Mouse (Mus musculus): ENCODE results near the gene Usp22. TPM values are rescaled to one million over a fixed set of nuclear protein-coding genes. Genes with fewer than 3 reads are reported as not detected.
"Not testable (repeated sequence)": the region's sequence is repeated elsewhere in the genome, so short reads cannot be mapped to it uniquely, and the experiment has no call there.

The Usp22 gene
- total RNA-seq, 1 experiment from 2014 or later: 97.9 TPM

DNA sequence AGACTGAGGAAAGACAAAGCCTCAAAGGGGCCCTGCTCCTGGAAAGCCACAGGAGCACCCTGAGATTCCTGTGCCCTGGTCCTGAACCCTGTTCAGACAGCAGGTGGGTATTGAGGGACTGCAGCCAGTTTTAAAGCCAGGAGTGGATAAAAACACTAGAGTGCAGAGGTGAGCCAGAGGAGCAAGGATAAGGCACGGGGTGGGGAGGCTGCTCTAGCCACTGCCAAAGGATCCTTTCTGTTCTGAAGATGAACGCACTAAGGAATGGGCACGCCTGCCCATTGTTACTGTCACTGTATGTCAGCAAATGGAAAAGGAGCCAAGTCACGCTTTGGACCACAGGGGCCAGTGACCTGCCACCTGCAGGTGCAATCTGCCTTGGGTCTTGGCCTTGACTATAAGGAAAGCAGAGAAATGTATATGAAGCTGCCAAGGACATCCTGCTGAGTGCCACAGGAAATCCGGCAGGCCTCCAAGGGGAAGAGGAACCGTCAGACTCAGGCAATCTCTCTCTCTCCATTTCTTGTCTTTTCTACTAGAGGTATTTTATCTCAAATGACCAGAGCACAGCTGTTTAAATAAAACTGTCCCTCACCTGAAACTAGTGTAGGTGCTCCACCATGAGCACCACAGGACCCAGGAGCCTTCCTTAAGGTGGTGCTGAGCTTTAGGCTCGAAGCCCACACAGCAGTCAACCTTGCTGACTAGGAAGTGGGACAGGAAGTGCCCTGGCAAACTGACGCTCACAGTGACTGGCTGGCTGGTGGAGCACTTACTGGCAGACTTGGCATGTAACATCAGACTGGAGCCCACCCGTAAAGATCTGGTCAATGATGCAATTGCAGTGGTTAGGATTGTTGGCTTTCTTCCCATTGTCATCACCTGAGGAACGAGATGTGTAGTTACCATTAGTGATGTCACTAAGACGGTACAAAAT lies 14.8 kb downstream of the Usp22 start:
- ATAC-seq (replicated peaks in 1 of 2; ENCODE audit: insufficient read depth in 1 of 2, low FRiP score in 2 of 2, low TSS enrichment in 1 of 2, low read depth in 1 of 2, poor library complexity in 2 of 2, severe bottlenecking in 2 of 2): peak; percentile 68 to 84

DNA sequence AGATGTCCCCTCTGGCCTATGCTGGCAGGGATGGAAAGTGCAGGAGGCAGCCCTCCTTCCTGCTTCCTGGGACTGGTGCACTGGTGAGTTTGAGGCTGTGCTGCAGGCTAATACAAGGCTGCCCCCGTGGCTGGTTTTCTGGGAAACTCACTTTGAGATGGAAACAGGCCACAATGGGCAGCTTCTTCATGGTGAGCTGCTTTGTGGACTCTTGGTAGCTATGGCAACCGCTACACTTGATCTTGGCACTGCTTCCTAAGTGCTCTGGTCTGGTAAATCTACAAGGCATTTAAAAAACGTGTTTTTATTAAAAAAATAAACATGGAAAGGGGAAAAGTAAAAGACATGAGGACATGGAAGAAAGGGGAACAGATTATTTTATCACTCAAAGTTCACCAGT lies 16.7 kb downstream of the Usp22 start:
- ATAC-seq (replicated peaks in 1 of 2; ENCODE audit: insufficient read depth in 1 of 2, low FRiP score in 2 of 2, low TSS enrichment in 1 of 2, low read depth in 1 of 2, poor library complexity in 2 of 2, severe bottlenecking in 2 of 2): no peak

DNA sequence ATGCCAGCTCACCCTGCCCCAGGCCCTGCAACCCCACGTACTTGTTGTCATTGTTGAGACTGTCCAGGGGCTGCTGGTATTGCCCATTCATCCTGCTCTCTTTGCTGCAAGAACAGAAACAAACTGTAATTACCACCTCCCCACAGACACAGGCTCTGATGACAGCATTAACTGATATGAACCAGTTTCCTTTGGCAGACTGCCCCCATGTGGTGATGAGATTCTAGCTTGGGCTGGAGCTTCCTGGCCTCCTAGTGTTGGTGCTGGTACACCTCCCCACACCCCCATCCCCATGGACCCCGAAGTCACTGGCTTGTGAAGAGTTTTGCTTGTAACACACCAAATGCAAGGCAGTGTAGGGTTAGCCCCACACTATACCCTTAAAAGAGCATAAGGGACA lies 19.1 kb downstream of the Usp22 start:
- ATAC-seq (replicated peaks in 1 of 2; ENCODE audit: insufficient read depth in 1 of 2, low FRiP score in 2 of 2, low TSS enrichment in 1 of 2, low read depth in 1 of 2, poor library complexity in 2 of 2, severe bottlenecking in 2 of 2): no peak

DNA sequence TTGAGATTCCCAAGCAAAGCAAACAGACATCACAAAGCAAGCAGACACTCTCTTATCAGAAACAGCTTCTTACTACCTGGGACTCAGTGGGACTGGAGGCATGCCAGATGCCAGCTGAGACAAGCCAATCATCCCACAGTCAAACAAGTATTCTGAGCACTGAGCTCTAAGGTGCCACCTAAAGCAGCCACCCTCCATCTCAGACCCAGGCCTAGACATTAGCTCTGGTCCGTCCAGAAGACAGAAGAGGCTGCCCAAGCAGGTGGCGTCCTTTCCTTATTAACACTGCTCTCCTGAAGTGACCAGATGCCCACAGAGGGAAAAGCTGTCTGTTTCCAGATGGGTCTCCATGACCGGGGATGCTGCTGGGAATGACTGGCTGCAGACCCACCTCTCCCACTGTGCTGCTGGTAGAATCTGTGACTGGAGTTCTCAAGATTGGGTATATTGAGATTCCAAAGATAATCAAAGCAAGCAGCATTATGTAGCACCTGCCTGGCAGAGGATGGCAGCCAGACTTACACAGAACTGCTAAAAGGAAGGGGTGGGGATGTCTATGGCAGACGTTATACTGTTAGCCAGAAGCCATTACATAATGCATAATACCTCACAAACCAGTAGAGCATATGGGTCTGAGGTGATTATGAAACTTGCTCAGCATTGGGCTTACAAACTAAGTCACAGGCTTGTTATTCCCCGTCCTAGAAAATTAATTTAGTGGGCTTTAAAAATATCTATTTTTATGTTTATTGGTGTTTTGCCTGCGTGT lies 24.4 kb downstream of the Usp22 start:
- no peak for ATAC-seq (replicated peaks in 1 of 2; ENCODE audit: insufficient read depth in 1 of 2, low FRiP score in 2 of 2, low TSS enrichment in 1 of 2, low read depth in 1 of 2, poor library complexity in 2 of 2, severe bottlenecking in 2 of 2)

DNA sequence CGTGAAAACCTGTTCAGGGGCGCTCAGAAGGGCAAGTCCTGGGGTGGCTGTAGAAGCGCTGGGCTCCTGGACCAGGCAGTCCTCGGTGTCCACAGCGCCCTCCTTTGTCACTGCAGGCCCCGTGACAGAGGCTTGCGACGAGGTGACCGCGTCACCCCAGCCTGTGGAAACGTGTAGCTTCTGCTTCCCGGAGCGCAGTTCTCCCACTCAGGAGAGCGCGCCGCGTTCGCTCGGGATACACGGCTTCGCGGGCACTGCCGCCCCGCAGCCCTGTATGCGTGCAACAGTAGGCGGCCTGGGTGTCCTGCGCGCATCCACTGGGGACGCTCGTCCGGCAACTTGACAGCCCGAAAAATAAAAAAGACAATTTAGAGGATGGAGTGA lies 27.6 kb downstream of the Usp22 start:
- ATAC-seq (replicated peaks in 1 of 2; ENCODE audit: insufficient read depth in 1 of 2, low FRiP score in 2 of 2, low TSS enrichment in 1 of 2, low read depth in 1 of 2, poor library complexity in 2 of 2, severe bottlenecking in 2 of 2): 0 out of 4 replicates have a peak, but pooled peaks of 1 of the 2 experiments have one; percentile 19

DNA sequence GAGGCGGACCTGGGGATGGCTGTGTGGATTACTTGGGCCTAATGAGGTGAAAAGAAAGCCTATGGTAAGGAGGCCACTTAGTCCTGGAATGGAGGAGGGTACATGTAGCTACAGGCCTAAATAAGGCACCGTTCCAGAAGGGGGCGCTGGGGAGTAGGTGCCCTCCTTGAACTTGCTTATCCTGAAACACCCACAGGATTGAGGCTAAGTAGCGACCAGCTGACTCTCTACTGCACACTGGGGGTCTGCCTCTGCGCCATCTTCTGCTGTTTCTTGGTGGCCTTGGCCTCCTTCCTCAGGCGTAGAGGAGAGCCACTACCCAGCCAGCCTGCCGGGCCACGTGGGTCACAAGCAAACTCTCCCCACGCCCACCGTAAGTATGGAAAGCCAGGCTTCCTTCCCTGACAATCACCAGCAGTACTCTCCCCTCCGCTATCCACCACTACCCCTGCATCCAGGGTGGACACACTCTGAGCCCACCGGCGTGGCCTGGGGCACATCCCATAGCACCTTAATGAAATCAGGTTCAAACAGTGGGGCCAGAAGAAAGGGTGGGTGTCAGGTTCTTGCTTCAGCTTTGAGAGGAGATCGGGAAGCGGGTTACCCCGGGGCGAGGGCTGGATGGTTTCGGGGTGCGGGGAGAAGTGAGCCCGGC lies 28.1 kb downstream of the Usp22 start:
- no peak for ATAC-seq (replicated peaks in 1 of 2; ENCODE audit: insufficient read depth in 1 of 2, low FRiP score in 2 of 2, low TSS enrichment in 1 of 2, low read depth in 1 of 2, poor library complexity in 2 of 2, severe bottlenecking in 2 of 2)

DNA sequence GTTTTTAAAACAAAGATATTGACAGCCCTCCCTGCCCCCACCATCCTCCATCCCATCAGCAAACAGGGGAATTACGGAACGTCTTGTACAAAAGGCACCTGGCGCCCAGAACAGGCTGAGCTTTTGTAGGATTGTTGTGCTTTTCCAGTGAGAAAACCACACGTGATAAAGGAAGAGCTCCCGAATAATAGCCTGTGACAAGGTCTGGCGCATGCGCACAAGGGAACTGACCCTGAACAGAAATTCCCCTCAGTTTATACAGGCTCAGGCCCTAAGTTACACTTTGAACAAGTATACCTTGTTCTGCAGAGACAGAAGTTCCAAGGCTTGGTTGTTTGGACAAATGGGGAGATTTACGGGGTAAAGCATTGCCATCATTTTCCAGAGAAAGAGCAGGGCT lies 29.3 kb downstream of the Usp22 start:
- ATAC-seq (replicated peaks in 1 of 2; ENCODE audit: insufficient read depth in 1 of 2, low FRiP score in 2 of 2, low TSS enrichment in 1 of 2, low read depth in 1 of 2, poor library complexity in 2 of 2, severe bottlenecking in 2 of 2): no peak

DNA sequence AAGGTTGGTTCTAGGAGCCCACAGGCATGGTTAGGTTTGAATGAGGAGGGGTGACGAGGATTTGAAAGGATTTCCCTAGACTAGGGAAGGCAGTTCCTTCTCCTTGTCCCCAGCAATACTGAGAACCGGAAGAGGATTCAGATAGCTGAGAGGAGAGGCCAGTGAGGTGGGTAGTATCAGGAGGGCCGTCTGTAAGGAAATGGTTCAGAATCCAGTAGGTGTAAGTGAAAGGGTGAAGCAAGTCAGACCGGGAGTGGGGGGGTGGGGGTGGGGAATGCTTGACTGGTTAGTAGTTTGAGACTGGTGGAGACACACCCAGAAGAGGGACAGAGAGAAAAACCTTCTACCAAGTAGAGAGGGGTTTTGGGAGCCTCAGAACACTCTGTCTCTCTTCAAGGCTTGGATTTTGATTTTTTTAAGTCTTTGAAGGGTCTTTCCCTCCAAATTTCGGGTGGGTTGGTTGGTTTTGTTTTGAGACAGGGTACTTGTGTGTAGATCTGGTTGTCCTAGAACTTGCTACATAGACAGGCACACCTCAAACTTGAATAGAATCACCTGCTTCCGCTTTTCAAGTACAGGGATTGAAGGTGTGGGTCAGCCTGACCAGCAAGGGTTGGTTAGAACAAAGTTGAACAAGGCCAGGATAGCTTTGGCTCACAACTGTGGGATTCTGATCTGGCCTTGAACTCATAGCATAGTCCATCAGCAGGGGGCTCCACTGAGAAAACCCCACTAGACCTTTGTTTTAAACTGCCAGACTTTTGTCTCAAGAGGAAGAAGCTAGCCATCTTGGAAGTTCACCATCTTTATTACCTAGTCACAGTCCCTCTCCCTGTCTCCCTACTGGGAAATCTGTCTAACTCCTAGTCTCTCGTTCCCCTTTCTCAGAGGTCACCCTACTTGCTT lies 31.0 kb downstream of the Usp22 start:
- ATAC-seq (replicated peaks in 1 of 2; ENCODE audit: insufficient read depth in 1 of 2, low FRiP score in 2 of 2, low TSS enrichment in 1 of 2, low read depth in 1 of 2, poor library complexity in 2 of 2, severe bottlenecking in 2 of 2): no peak

DNA sequence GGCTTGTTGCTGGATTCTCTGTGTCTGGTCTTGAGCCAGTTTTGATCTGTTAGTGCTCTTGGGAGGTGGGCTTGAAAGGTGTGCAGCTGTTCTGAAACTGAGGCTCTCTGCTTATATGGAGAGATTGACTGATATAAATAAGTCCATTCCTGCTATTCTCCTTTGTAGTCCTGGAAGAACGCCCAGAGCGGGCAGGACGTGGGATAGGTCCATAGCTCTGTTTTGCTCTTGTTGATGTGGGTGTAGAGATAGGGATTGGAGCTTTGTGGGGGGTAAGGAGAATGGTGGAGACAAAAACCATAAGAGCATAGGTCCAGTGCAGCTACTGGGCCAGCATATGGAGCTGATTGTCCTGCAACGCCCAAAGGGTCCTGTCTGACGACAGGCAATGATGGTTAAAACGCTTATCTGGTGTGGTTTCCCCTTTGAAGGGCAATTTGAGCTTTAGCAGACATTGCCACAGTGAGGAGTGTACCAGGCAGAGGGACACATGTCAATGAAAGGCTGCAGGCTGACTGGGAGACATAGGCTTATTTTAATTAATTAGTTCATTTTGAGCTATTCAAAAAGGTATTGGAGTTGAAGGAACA lies 31.8 kb downstream of the Usp22 start:
- no peak for ATAC-seq (replicated peaks in 1 of 2; ENCODE audit: insufficient read depth in 1 of 2, low FRiP score in 2 of 2, low TSS enrichment in 1 of 2, low read depth in 1 of 2, poor library complexity in 2 of 2, severe bottlenecking in 2 of 2)

DNA sequence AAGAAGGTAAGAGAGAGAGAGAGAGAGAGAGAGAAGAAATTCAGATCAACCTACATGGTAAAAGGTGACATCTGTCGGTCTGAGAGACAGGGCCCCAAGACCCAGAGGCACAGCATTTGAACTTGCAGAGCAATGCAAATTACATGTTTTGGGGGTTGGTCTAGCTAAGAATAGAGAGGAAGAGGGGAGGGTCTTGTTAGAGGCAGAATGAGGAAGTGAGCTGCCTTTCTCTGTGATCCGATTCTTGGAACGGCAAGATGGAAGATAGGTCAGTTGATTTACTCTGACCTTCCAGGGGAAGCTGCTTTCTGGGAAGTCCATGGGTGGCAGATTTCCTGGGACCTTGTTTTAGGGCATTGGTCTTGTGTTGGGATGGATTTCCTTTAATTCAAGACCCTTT lies 32.6 kb downstream of the Usp22 start:
- ATAC-seq (replicated peaks in 1 of 2; ENCODE audit: insufficient read depth in 1 of 2, low FRiP score in 2 of 2, low TSS enrichment in 1 of 2, low read depth in 1 of 2, poor library complexity in 2 of 2, severe bottlenecking in 2 of 2): peak; percentile 66 to 80

DNA sequence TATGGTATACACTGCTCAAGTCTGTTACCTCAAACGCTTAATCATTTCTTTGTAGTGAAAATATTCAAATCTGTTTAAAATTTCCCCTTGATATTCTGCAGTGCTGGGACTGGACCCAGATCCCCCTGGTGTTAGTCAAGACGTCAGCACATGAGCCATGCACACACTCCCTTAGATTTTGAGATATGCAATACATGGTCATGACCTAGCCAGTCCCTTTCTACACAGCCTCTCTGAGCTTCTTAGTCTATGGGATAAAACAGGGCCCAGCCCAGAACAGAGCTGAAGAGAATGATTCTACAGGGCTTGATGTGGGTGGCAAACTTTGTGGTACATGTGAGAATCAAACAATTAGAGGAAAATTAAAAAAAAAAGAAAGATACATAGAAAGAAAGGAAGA lies 33.2 kb downstream of the Usp22 start:
- ATAC-seq (replicated peaks in 1 of 2; ENCODE audit: insufficient read depth in 1 of 2, low FRiP score in 2 of 2, low TSS enrichment in 1 of 2, low read depth in 1 of 2, poor library complexity in 2 of 2, severe bottlenecking in 2 of 2): no peak

DNA sequence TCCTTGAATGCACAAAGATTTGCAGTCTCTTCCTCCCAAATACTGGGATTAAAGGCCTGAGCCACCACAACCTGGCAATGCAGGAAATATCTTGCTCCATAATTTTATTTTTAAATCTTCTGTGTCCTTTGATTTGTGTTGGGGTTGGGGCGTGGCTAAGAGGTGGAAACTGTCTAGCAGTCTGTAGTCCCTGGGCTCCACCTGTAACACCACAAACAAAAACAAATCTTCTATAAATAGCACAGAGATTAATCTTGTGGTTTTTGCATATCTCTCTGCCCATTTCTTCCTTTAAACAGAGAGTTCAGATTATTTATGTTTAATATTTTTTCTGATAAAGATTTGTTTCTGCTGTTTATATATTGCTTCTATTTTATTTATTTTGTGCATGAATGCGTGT lies 41.9 kb downstream of the Usp22 start:
- no peak for ATAC-seq (replicated peaks in 1 of 2; ENCODE audit: insufficient read depth in 1 of 2, low FRiP score in 2 of 2, low TSS enrichment in 1 of 2, low read depth in 1 of 2, poor library complexity in 2 of 2, severe bottlenecking in 2 of 2)

DNA sequence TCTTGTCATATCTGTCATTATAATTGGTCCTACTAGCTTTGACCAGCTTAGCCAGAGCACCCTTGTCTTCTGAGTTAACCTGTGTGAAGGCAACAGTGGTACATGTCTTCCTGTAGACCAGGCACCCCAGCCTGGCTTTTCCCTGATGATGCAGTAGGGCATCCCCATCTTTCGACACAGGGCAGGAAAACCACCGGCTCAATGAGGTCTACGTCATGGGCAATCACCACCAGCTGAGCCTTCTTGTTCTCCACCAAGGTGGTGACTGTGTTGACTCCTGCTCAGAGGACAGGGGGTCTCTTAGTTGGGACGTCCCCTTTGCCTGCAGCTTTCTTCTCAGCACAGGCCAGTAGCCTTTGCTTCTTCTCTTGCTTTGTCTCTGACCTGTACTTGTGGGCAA lies 44.2 kb downstream of the Usp22 start:
- not testable (repeated sequence) for ATAC-seq (replicated peaks in 1 of 2; ENCODE audit: insufficient read depth in 1 of 2, low FRiP score in 2 of 2, low TSS enrichment in 1 of 2, low read depth in 1 of 2, poor library complexity in 2 of 2, severe bottlenecking in 2 of 2)

DNA sequence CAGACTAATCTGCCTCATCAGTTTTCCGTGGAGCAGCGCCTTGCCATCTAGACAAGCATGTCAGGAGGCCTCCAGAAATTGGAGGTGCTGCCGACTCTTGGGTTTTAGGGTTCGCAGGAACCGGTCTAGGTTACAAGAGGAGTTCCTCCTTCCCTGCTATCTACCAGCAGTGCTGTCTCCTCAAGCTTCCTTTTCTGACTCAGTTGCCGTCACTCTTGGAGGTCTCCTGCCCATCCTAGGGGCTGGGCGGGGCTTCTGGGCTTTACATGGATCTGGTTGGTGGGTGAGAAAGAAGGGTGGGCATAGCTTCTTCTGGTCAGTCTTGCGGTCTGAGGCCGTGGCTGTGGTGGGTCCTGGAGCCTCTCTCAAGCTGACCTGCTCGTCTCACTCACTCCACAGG lies 45.5 kb downstream of the Usp22 start:
- ATAC-seq (replicated peaks in 1 of 2; ENCODE audit: insufficient read depth in 1 of 2, low FRiP score in 2 of 2, low TSS enrichment in 1 of 2, low read depth in 1 of 2, poor library complexity in 2 of 2, severe bottlenecking in 2 of 2): no peak

DNA sequence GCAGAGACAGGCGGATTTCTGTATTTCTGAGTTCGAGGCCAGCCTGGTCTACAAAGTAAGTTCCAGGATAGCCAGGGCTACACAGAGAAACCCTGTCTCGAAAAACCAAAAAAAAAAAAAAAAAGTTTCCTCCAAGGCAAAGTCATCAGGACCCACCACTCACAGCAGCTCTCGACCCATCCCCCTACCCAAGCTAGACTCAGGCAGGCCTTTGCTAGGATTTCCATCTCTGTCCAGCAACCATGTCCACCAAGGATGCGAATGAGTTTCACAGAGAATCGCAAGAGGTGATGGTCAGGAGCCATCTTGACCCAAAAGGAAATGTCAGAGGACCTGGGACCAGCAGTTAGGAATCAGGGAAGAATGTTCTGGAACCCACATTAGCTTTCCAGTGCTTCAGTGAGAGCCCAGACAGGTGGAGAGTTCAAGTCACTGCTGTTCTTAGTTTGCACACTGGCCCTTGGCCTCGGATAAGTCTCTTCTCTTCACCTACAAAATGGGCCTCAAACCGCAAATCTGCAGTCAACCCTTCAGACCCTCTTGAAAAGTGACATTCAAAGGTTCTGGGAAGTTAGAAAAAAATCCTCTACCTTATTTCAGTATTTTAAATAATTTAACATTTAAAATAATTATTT lies 47.3 kb downstream of the Usp22 start:
- ATAC-seq (replicated peaks in 1 of 2; ENCODE audit: insufficient read depth in 1 of 2, low FRiP score in 2 of 2, low TSS enrichment in 1 of 2, low read depth in 1 of 2, poor library complexity in 2 of 2, severe bottlenecking in 2 of 2): no peak

DNA sequence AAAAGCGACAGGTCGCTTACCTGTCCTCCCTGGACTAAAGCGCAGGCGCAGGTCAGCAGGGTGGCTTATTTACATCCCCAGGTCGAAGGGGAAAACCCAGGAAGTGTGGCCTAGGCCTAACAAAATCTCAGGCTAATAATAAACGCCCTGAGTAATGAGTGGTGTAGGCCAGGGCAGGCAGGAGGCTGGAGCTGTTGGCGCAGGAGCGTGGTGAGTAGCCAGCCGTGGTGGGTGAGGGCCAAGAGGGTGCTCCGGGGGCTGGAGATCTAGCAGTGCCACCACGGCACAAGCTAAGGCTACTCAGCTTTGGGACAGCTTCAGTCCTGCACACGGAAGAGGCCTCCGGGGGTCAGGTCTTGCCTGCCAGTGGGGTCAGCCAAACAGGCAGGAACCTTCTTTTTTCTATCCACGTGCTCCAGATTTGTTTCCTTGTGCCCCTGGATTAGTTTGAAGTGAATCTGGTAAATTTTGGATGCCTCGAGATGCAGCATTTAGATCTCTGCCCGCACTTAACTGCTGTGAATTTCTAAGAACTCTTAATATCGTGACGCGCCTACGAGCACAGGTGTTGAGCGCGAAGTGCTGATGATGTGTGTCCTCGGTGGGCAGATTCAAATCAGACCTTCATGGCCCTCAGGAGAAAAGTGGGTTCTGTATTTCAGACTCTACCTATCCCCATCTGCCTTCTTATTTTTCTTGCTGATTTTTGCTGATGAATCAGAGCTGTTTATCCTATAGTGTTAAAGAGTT lies 48.1 kb downstream of the Usp22 start, which contains the start of gene Tnfrsf13b:
TSS of gene Tnfrsf13b (plus strand) at position 150 of the 750 bp plus-strand sequence.
- ATAC-seq (replicated peaks in 1 of 2; ENCODE audit: insufficient read depth in 1 of 2, low FRiP score in 2 of 2, low TSS enrichment in 1 of 2, low read depth in 1 of 2, poor library complexity in 2 of 2, severe bottlenecking in 2 of 2): no peak

Measured in hematopoietic stem cell, adult 5-6 weeks (primary cell).